Mouse (Mus musculus) embryonic facial prominence, embryonic 11.5 days (tissue): ENCODE results near the gene Mta2. TPM values are rescaled to one million over a fixed set of nuclear protein-coding genes. Genes with fewer than 3 reads are reported as not detected.

Source experiments
- ATAC-seq: fragments of 200-750 bp; cut with Nextera tagmentation; replicated peaks from 2 replicates; pipeline ENCODE4 v1.8.0; 2017; ENCODE audit warnings: low read depth; ENCODE audit not compliant: insufficient number of reproducible peaks, low FRiP score, low TSS enrichment
- DNase-seq: peaks from one replicate; pipeline ENCODE4 v3.0.0-alpha.2; 2015; ENCODE audit warnings: low spot score
- H3K27ac ChIP-seq: fragments of 300-500 bp; sonication (generic); replicated peaks from 2 replicates; pipeline ENCODE4 v1.5.1; 2014; ENCODE audit warnings: mild to moderate bottlenecking, low read depth, low read length, control low read depth
- H3K27me3 ChIP-seq: fragments of 300-500 bp; sonication (generic); 2 replicates; pipeline ENCODE4 v1.6.1; 2014; ENCODE audit warnings: mild to moderate bottlenecking, low read length, moderate library complexity, mixed read lengths; ENCODE audit not compliant: control insufficient read depth, insufficient read depth
- H3K36me3 ChIP-seq: fragments of 300-500 bp; sonication (generic); replicated peaks from 2 replicates; pipeline ENCODE4 v1.6.1; 2014; ENCODE audit warnings: low read depth, mild to moderate bottlenecking, low read length, moderate library complexity, mixed read lengths; ENCODE audit not compliant: control insufficient read depth, insufficient read depth
- H3K4me1 ChIP-seq: fragments of 300-500 bp; sonication (generic); 2 replicates; pipeline ENCODE4 v1.6.1; 2014; ENCODE audit warnings: low read length, mixed read lengths; ENCODE audit not compliant: control insufficient read depth, insufficient read depth
- H3K4me2 ChIP-seq: fragments of 300-500 bp; sonication (generic); 2 replicates; pipeline ENCODE4 v1.6.1; 2014; ENCODE audit warnings: low read depth, mild to moderate bottlenecking, control low read depth, low read length, moderate library complexity
- H3K4me3 ChIP-seq: fragments of 300-500 bp; sonication (generic); 2 replicates; pipeline ENCODE4 v1.5.1; 2014; ENCODE audit warnings: low read depth, low read length, control low read depth
- H3K9ac ChIP-seq: fragments of 300-500 bp; sonication (generic); replicated peaks from 2 replicates; pipeline ENCODE4 v1.6.1; 2014; ENCODE audit warnings: mild to moderate bottlenecking, control low read depth, low read length
- H3K9me3 ChIP-seq: fragments of 300-500 bp; sonication (generic); replicated peaks from 2 replicates; pipeline ENCODE4 v1.6.1; 2016; ENCODE audit warnings: mild to moderate bottlenecking, low read length, inconsistent platforms, mixed read lengths; ENCODE audit not compliant: control insufficient read depth
- WGBS: fragments of 180-500 bp; shearing (Covaris S2); extraction: QIAGEN DNeasy Blood & Tissue Kit; methylation state at CpG from one replicate; pipeline ENCODE4 v1.1.7; 2014; 5-methylcytosine and 5-hydroxymethylcytosine counted together
- polyA plus RNA-seq: library from polyadenylated mRNA; unstranded; fragments of >200 nt; fragmentation: Nextera tagmentation; extraction: Ambion mirVana; gene quantifications from 2 replicates; pipeline ENCODE4 v1.2.1, GENCODE M21; 2014

Gene Mta2
- polyA plus RNA-seq, 1 experiment from 2014 or later: 57.5 TPM

DNA sequence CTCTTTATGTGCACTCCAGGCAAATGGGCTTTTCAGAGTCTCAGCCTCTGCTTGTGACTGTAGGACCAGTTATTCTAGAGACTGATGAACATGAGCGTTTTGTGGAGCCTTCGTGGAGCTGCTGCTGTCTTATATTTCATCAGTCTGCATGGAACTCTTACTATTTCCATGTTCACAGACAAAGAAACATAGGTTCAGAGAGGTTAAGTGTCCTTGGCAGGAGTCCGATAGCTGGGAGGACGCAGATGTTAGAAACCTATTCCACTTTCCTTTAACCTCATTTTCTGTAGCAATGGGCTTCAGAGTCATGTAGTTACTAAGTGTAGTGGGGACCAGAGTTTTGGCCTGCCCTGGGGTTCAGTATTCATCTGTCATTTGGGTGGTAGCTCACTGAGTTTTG lies 57.5 kb downstream of the Mta2 start:
- Histone ChIP-seq H3K4me1 (no peaks in the 10 kb centered on the region), H3K27me3 (no peaks in the 10 kb centered on the region), H3K27ac (no peak overlapping the region), H3K4me2 (no peak overlapping the region), H3K9ac (no peak overlapping the region), H3K4me3 (no peak overlapping the region), H3K9me3 (no peaks in the 10 kb centered on the region), H3K36me3 (no peaks in the 10 kb centered on the region)
- no peak for ATAC-seq
- WGBS: 89% methylated on average over 4 of the region's 4 CpGs
- DNase-seq: no peak

Other genes with a start within 250 kb of the Mta2 start
- 120 and 125 TPM in 2 replicates for gene Slc3a2, start 218.5 kb upstream of the Mta2 start, polyA plus RNA-seq
- 91.0 and 92.3 TPM in 2 replicates for gene Wdr74, start 206.0 kb upstream of the Mta2 start, polyA plus RNA-seq
- 1.1 and 1.8 TPM in 2 replicates for gene 1700092M07Rik, start 201.2 kb upstream of the Mta2 start, polyA plus RNA-seq
- 107 and 110 TPM in 2 replicates for gene Stx5a, start 200.5 kb upstream of the Mta2 start, polyA plus RNA-seq
- 230 and 238 TPM in 2 replicates for gene Nxf1, start 184.8 kb upstream of the Mta2 start, polyA plus RNA-seq
- gene Tmem223, start 170.9 kb upstream of the Mta2 start, polyA plus RNA-seq: 191 and 197 TPM in 2 replicates
- gene Tmem179b, start 167.4 kb upstream of the Mta2 start, polyA plus RNA-seq: 44.8 and 51.2 TPM in 2 replicates
- gene Taf6l, start 155.5 kb upstream of the Mta2 start, polyA plus RNA-seq: 19.0 and 19.9 TPM in 2 replicates
- gene Polr2g, start 143.3 kb upstream of the Mta2 start, polyA plus RNA-seq: 199 and 202 TPM in 2 replicates
- 6.0 and 8.0 TPM in 2 replicates for gene Zbtb3, start 139.3 kb upstream of the Mta2 start, polyA plus RNA-seq
- 63.0 and 68.7 TPM in 2 replicates for gene Ttc9c, start 122.5 kb upstream of the Mta2 start, polyA plus RNA-seq
- 6.7 and 6.8 TPM in 2 replicates for gene Hnrnpul2, start 121.9 kb upstream of the Mta2 start, polyA plus RNA-seq
- gene AC129217.1, start 112.1 kb upstream of the Mta2 start, polyA plus RNA-seq: not detected in 2 replicates
- gene Bscl2, start 104.4 kb upstream of the Mta2 start, polyA plus RNA-seq: 29.9 and 39.1 TPM in 2 replicates
- gene Gng3, start 102.7 kb upstream of the Mta2 start, polyA plus RNA-seq: 39.8 and 44.8 TPM in 2 replicates
- 0.10 and 0.49 TPM in 2 replicates for gene Lrrn4cl, start 91.1 kb upstream of the Mta2 start, polyA plus RNA-seq
- 184 and 189 TPM in 2 replicates for gene Ubxn1, start 70.4 kb upstream of the Mta2 start, polyA plus RNA-seq
- gene Uqcc3, start 61.0 kb upstream of the Mta2 start, polyA plus RNA-seq: 56.1 and 62.0 TPM in 2 replicates
- gene Lbhd1, start 58.1 kb upstream of the Mta2 start, polyA plus RNA-seq: 116 and 122 TPM in 2 replicates
- not detected in 2 replicates for gene Gm49403, start 57.9 kb upstream of the Mta2 start, polyA plus RNA-seq
- gene 1810009A15Rik, start 53.0 kb upstream of the Mta2 start, polyA plus RNA-seq: 111 and 126 TPM in 2 replicates
- gene Gm49416, start 52.9 kb upstream of the Mta2 start, polyA plus RNA-seq: 0.34 TPM in 1 of 2 replicates, not detected in the other
- gene Ints5, start 48.9 kb upstream of the Mta2 start, polyA plus RNA-seq: 30.5 and 34.6 TPM in 2 replicates
- gene Ganab, start 43.8 kb upstream of the Mta2 start, polyA plus RNA-seq: 97.4 and 114 TPM in 2 replicates
- 32.0 and 32.8 TPM in 2 replicates for gene B3gat3, start 21.5 kb upstream of the Mta2 start, polyA plus RNA-seq
- 0.72 and 0.81 TPM in 2 replicates for gene Rom1, start 12.5 kb upstream of the Mta2 start, polyA plus RNA-seq
- 8.4 and 9.0 TPM in 2 replicates for gene Eml3, start 12.3 kb upstream of the Mta2 start, polyA plus RNA-seq
- 25.5 and 28.0 TPM in 2 replicates for gene Tut1, start 12.0 kb downstream of the Mta2 start, polyA plus RNA-seq
- gene Eef1g, start 25.2 kb downstream of the Mta2 start, polyA plus RNA-seq: 535 and 538 TPM in 2 replicates
- 10.6 and 11.5 TPM in 2 replicates for gene Ahnak, start 47.4 kb downstream of the Mta2 start, polyA plus RNA-seq
- gene Scgb1a1, start 146.1 kb downstream of the Mta2 start, polyA plus RNA-seq: not detected in 2 replicates
- 15.4 and 18.3 TPM in 2 replicates for gene Asrgl1, start 193.8 kb downstream of the Mta2 start, polyA plus RNA-seq